Mouse (Mus musculus): ENCODE data around the gene Usp36. TPM values are rescaled to one million over a fixed set of nuclear protein-coding genes. Genes with fewer than 3 reads are reported as not detected.

Gene Usp36
- 26.7 and 27.3 TPM in 2 replicates for polyA plus RNA-seq (2012; rRNA removed)

- peak within 1 kb of the TSS; percentile 22; the same call in 1 of the 2 replicates for H3K27ac ChIP-seq (ENCODE audit: insufficient read depth, low read length)
- peaks cover 4% of the 10 kb centered on the region; the same call in 1 of the 2 replicates for H3K4me1 ChIP-seq (ENCODE audit: control insufficient read depth, insufficient read depth, low read length)
- H3K4me3 ChIP-seq (ENCODE audit: insufficient read depth, low read length), result peak within 1 kb of the TSS; percentile 91
- TF ChIP-seq CTCF (IDR thresholded peaks at IDR 0.05; ENCODE audit: extremely low read depth, insufficient read depth, low read length), result no peak
- peak; percentile 99 for TF ChIP-seq POLR2A (IDR thresholded peaks at IDR 0.05; ENCODE audit: extremely low read depth, insufficient read depth, low read length)
Observed at GRCm38 (mm10) chr11:118289999-118290889, at the start of gene Usp36. Gene Usp36, minus strand, starts transcription at chr11:118290244.

GRCm38 (mm10) chr11:118337491-118338168, 47.6 kb upstream of the Usp36 start:
- H3K27ac ChIP-seq (ENCODE audit: insufficient read depth, low read length), result no peak overlapping the region

GRCm38 (mm10) chr11:118333431-118333830, 43.4 kb upstream of the Usp36 start:
- peaks cover 17% of the 10 kb centered on the region for H3K4me1 ChIP-seq (ENCODE audit: control insufficient read depth, insufficient read depth, low read length)
- TF ChIP-seq CTCF (IDR thresholded peaks at IDR 0.05; ENCODE audit: extremely low read depth, insufficient read depth, low read length) (no peak), POLR2A (IDR thresholded peaks at IDR 0.05; ENCODE audit: extremely low read depth, insufficient read depth, low read length) (no peak)

More at GRCm38 (mm10) chr11:118337491-118338168, 47.6 kb upstream of the Usp36 start:
- TF ChIP-seq POLR2A (IDR thresholded peaks at IDR 0.05; ENCODE audit: extremely low read depth, insufficient read depth, low read length), result no peak
- TF ChIP-seq CTCF (IDR thresholded peaks at IDR 0.05; ENCODE audit: extremely low read depth, insufficient read depth, low read length), result no peak
- peaks cover 10% of the 10 kb centered on the region for H3K4me1 ChIP-seq (ENCODE audit: control insufficient read depth, insufficient read depth, low read length)
- no peak overlapping the region for H3K4me3 ChIP-seq (ENCODE audit: insufficient read depth, low read length)

GRCm38 (mm10) chr11:118332376-118332775, 42.3 kb upstream of the Usp36 start:
- no peak overlapping the region for H3K27ac ChIP-seq (ENCODE audit: insufficient read depth, low read length)
- TF ChIP-seq POLR2A (IDR thresholded peaks at IDR 0.05; ENCODE audit: extremely low read depth, insufficient read depth, low read length) (no peak), CTCF (IDR thresholded peaks at IDR 0.05; ENCODE audit: extremely low read depth, insufficient read depth, low read length) (no peak)
- peaks cover 20% of the 10 kb centered on the region for H3K4me1 ChIP-seq (ENCODE audit: control insufficient read depth, insufficient read depth, low read length)
- no peak overlapping the region for H3K4me3 ChIP-seq (ENCODE audit: insufficient read depth, low read length)

More at GRCm38 (mm10) chr11:118333431-118333830, 43.4 kb upstream of the Usp36 start:
- Histone ChIP-seq H3K4me3 (ENCODE audit: insufficient read depth, low read length) (no peak overlapping the region), H3K27ac (ENCODE audit: insufficient read depth, low read length) (no peak overlapping the region)

GRCm38 (mm10) chr11:118330777-118331176, 40.7 kb upstream of the Usp36 start:
- H3K27ac ChIP-seq (ENCODE audit: insufficient read depth, low read length), result no peak overlapping the region
- TF ChIP-seq POLR2A (IDR thresholded peaks at IDR 0.05; ENCODE audit: extremely low read depth, insufficient read depth, low read length), result no peak
- no peak for TF ChIP-seq CTCF (IDR thresholded peaks at IDR 0.05; ENCODE audit: extremely low read depth, insufficient read depth, low read length)
- no peak overlapping the region for H3K4me3 ChIP-seq (ENCODE audit: insufficient read depth, low read length)
- peaks cover 24% of the 10 kb centered on the region for H3K4me1 ChIP-seq (ENCODE audit: control insufficient read depth, insufficient read depth, low read length)

GRCm38 (mm10) chr11:118330361-118330760, 40.3 kb upstream of the Usp36 start:
- H3K4me3 ChIP-seq (ENCODE audit: insufficient read depth, low read length), result no peak overlapping the region
- TF ChIP-seq CTCF (IDR thresholded peaks at IDR 0.05; ENCODE audit: extremely low read depth, insufficient read depth, low read length) (no peak), POLR2A (IDR thresholded peaks at IDR 0.05; ENCODE audit: extremely low read depth, insufficient read depth, low read length) (no peak)
- H3K27ac ChIP-seq (ENCODE audit: insufficient read depth, low read length), result no peak overlapping the region
- H3K4me1 ChIP-seq (ENCODE audit: control insufficient read depth, insufficient read depth, low read length), result peaks cover 24% of the 10 kb centered on the region

GRCm38 (mm10) chr11:118328947-118329346, 38.9 kb upstream of the Usp36 start:
- TF ChIP-seq CTCF (IDR thresholded peaks at IDR 0.05; ENCODE audit: extremely low read depth, insufficient read depth, low read length) (no peak), POLR2A (IDR thresholded peaks at IDR 0.05; ENCODE audit: extremely low read depth, insufficient read depth, low read length) (no peak)
- H3K27ac ChIP-seq (ENCODE audit: insufficient read depth, low read length), result no peak overlapping the region
- no peak overlapping the region for H3K4me3 ChIP-seq (ENCODE audit: insufficient read depth, low read length)
- H3K4me1 ChIP-seq (ENCODE audit: control insufficient read depth, insufficient read depth, low read length), result peaks cover 23% of the 10 kb centered on the region

GRCm38 (mm10) chr11:118328511-118328910, 38.5 kb upstream of the Usp36 start:
- Histone ChIP-seq H3K4me3 (ENCODE audit: insufficient read depth, low read length) (no peak overlapping the region), H3K27ac (ENCODE audit: insufficient read depth, low read length) (no peak overlapping the region), H3K4me1 (ENCODE audit: control insufficient read depth, insufficient read depth, low read length) (peaks cover 23% of the 10 kb centered on the region)
- no peak for TF ChIP-seq POLR2A (IDR thresholded peaks at IDR 0.05; ENCODE audit: extremely low read depth, insufficient read depth, low read length)
- no peak for TF ChIP-seq CTCF (IDR thresholded peaks at IDR 0.05; ENCODE audit: extremely low read depth, insufficient read depth, low read length)

Measured in cortical plate, adult 2 months (tissue).